8 mouse cellular contexts compared by ENCODE assay signal in genomic region chr19:45815170-45815569, GRCm38 (mm10). TPM values are rescaled to one million over a fixed set of nuclear protein-coding genes. Genes with fewer than 3 reads are reported as not detected.
A peak's percentile ranks its signal among the peaks of the same experiment; 100 is the strongest.
DNase-seq lines count a peak whose midpoint lies in the region; ATAC-seq and TF ChIP-seq lines count a peak whose summit lies in the region.

No protein-coding gene starts in this region.

- peaks cover 73% of the 10 kb centered on the region for H3K4me1 ChIP-seq in kidney, embryonic 15.5 days
- peaks cover 38% of the 10 kb centered on the region for H3K4me1 ChIP-seq in embryonic facial prominence, embryonic 12.5 days
- 0 out of 2 replicates have a peak, but pooled peaks cover 5% of the 10 kb centered on the region for H3K4me1 ChIP-seq in hindbrain, postnatal 0 days (ENCODE audit: insufficient read depth, low read length)
- H3K4me1 ChIP-seq in midbrain, postnatal 0 days (ENCODE audit: insufficient read depth, low read length) = peaks cover 6% of the 10 kb centered on the region; the same call in 1 of the 2 replicates

- no peaks in the 10 kb centered on the region for H3K9me3 ChIP-seq in kidney, embryonic 15.5 days (replicated peaks)
- H3K9me3 ChIP-seq in embryonic facial prominence, embryonic 12.5 days = no peaks in the 10 kb centered on the region
- H3K9me3 ChIP-seq in hindbrain, postnatal 0 days (ENCODE audit: low read length) = no peaks in the 10 kb centered on the region
- no peaks in the 10 kb centered on the region for H3K9me3 ChIP-seq in midbrain, postnatal 0 days (ENCODE audit: low read length)

- 40% methylated on average over 10 of the region's 10 CpGs for WGBS in kidney, embryonic 15.5 days
- 61% methylated on average over 10 of the region's 10 CpGs for WGBS in embryonic facial prominence, embryonic 12.5 days
- WGBS in hindbrain, postnatal 0 days = 53% methylated on average over 10 of the region's 10 CpGs
- 66% methylated on average over 10 of the region's 10 CpGs for WGBS in midbrain, postnatal 0 days

- ATAC-seq in kidney, embryonic 15.5 days (replicated peaks; ENCODE audit: low FRiP score) = no peak
- ATAC-seq in embryonic facial prominence, embryonic 12.5 days (ENCODE audit: insufficient number of reproducible peaks, insufficient read depth, low FRiP score, low TSS enrichment) = no peak
- peak; percentile 14 for ATAC-seq in hindbrain, postnatal 0 days
- ATAC-seq in midbrain, postnatal 0 days (ENCODE audit: low FRiP score) = 0 out of 2 replicates have a peak, but pooled peaks have one; percentile 2
- no peak for ATAC-seq in CD4-positive, CD25-positive, alpha-beta regulatory T cell, adult 4 months

- H3K27ac ChIP-seq in kidney, embryonic 15.5 days = no peak overlapping the region
- H3K27ac ChIP-seq in embryonic facial prominence, embryonic 12.5 days = no peak overlapping the region
- no peak overlapping the region for H3K27ac ChIP-seq in hindbrain, postnatal 0 days
- no peak overlapping the region for H3K27ac ChIP-seq in midbrain, postnatal 0 days (ENCODE audit: low read depth, low read length)

- no peaks in the 10 kb centered on the region for H3K36me3 ChIP-seq in kidney, embryonic 15.5 days
- peaks cover 4% of the 10 kb centered on the region for H3K36me3 ChIP-seq in embryonic facial prominence, embryonic 12.5 days
- H3K36me3 ChIP-seq in hindbrain, postnatal 0 days (ENCODE audit: insufficient read depth, low read length) = peaks cover 4% of the 10 kb centered on the region; the same call in 1 of the 2 replicates
- peaks cover 5% of the 10 kb centered on the region for H3K36me3 ChIP-seq in midbrain, postnatal 0 days (ENCODE audit: insufficient read depth, low read length)

- H3K4me2 ChIP-seq in kidney, embryonic 15.5 days = peak overlapping the region; percentile 89
- H3K4me2 ChIP-seq in embryonic facial prominence, embryonic 12.5 days (replicated peaks) = peak overlapping the region; percentile 88
- H3K4me2 ChIP-seq in hindbrain, postnatal 0 days (ENCODE audit: low read depth, low read length) = peak overlapping the region; percentile 89
- H3K4me2 ChIP-seq in midbrain, postnatal 0 days (ENCODE audit: low read depth, low read length, poor library complexity, severe bottlenecking) = peak overlapping the region; percentile 95

- H3K4me3 ChIP-seq in kidney, embryonic 15.5 days (replicated peaks) = peak overlapping the region; percentile 45
- peak overlapping the region; percentile 37 for H3K4me3 ChIP-seq in embryonic facial prominence, embryonic 12.5 days
- peak overlapping the region; percentile 44 for H3K4me3 ChIP-seq in hindbrain, postnatal 0 days (ENCODE audit: low read length)
- H3K4me3 ChIP-seq in midbrain, postnatal 0 days (ENCODE audit: low read depth, low read length) = peak overlapping the region; percentile 48

- peaks cover 8% of the 10 kb centered on the region; the same call in 1 of the 2 replicates for H3K27me3 ChIP-seq in kidney, embryonic 15.5 days
- H3K27me3 ChIP-seq in embryonic facial prominence, embryonic 12.5 days = peaks cover 42% of the 10 kb centered on the region
- H3K27me3 ChIP-seq in hindbrain, postnatal 0 days (ENCODE audit: insufficient read depth, low read length) = no peaks in the 10 kb centered on the region
- no peaks in the 10 kb centered on the region for H3K27me3 ChIP-seq in midbrain, postnatal 0 days (ENCODE audit: insufficient read depth, low read length)

- no peak for DNase-seq in kidney, postnatal 4 days
- DNase-seq in hindbrain, postnatal 0 days (ENCODE audit: low spot score) = no peak
- no peak for DNase-seq in midbrain, postnatal 0 days (ENCODE audit: low spot score)
- DNase-seq in urinary bladder, postnatal 25 days (ENCODE audit: low spot score) = no peak
- DNase-seq in thymus, postnatal 25 days = no peak

- peak overlapping the region; percentile 45 for H3K9ac ChIP-seq in kidney, embryonic 15.5 days
- H3K9ac ChIP-seq in embryonic facial prominence, embryonic 12.5 days = no peak overlapping the region
- peak overlapping the region; percentile 54; the same call in 1 of the 2 replicates for H3K9ac ChIP-seq in hindbrain, postnatal 0 days (replicated peaks; ENCODE audit: low read length)
- H3K9ac ChIP-seq in midbrain, postnatal 0 days (replicated peaks; ENCODE audit: low read length, poor library complexity, severe bottlenecking) = peak overlapping the region; percentile 57; the same call in 1 of the 2 replicates

- no peak for TF ChIP-seq CTCF in hindbrain, postnatal 0 days (IDR thresholded peaks at IDR 0.05; ENCODE audit: low read depth)
- no peak for TF ChIP-seq CTCF in midbrain, postnatal 0 days (IDR thresholded peaks at IDR 0.05)

RNA-seq across cellular contexts. Expression of gene Kcnip2, which starts 0.7 kb away (rescaled TPM):
- polyA plus RNA-seq in kidney, embryonic 15.5 days (2015; fragmentation: Nextera tagmentation; extraction: Ambion mirVana) = 2.2 and 2.3 TPM in 2 replicates
- polyA plus RNA-seq in embryonic facial prominence, embryonic 12.5 days (2016; fragmentation: Nextera tagmentation; extraction: Ambion mirVana) = 1.1 and 1.4 TPM in 2 replicates
- 17.8 and 30.3 TPM in 2 replicates for total RNA-seq in hindbrain, postnatal 0 days (2014; rRNA removed)
- 16.5 and 17.8 TPM in 2 replicates for polyA plus RNA-seq in hindbrain, postnatal 0 days (2015; fragmentation: Nextera tagmentation; extraction: Ambion mirVana)
- total RNA-seq in midbrain, postnatal 0 days (2014; rRNA removed) = 13.7 and 21.2 TPM in 2 replicates
- 12.0 and 14.2 TPM in 2 replicates for polyA plus RNA-seq in midbrain, postnatal 0 days (2015; fragmentation: Nextera tagmentation; extraction: Ambion mirVana)
- polyA plus RNA-seq in CD4-positive, CD25-positive, alpha-beta regulatory T cell, adult 4 months (2017; shearing (Covaris generic)) = 10 to 100 TPM; 17.3 to 17.4 TPM

RNA-seq across cellular contexts. Expression of gene Mgea5, which starts 31.5 kb away (rescaled TPM):
- polyA plus RNA-seq in kidney, embryonic 15.5 days (2015; fragmentation: Nextera tagmentation; extraction: Ambion mirVana) = 47.4 and 53.3 TPM in 2 replicates
- 85.8 and 91.9 TPM in 2 replicates for polyA plus RNA-seq in embryonic facial prominence, embryonic 12.5 days (2016; fragmentation: Nextera tagmentation; extraction: Ambion mirVana)
- 135 and 154 TPM in 2 replicates for total RNA-seq in hindbrain, postnatal 0 days (2014; rRNA removed)
- polyA plus RNA-seq in hindbrain, postnatal 0 days (2015; fragmentation: Nextera tagmentation; extraction: Ambion mirVana) = 74.2 and 78.0 TPM in 2 replicates
- total RNA-seq in midbrain, postnatal 0 days (2014; rRNA removed) = 145 and 210 TPM in 2 replicates
- 55.9 and 78.2 TPM in 2 replicates for polyA plus RNA-seq in midbrain, postnatal 0 days (2015; fragmentation: Nextera tagmentation; extraction: Ambion mirVana)
- 100 to 1,000 TPM; 191 to 247 TPM for polyA plus RNA-seq in CD4-positive, CD25-positive, alpha-beta regulatory T cell, adult 4 months (2017; shearing (Covaris generic))

Comparison
In these comparisons a context has a peak if more than half of its experiments do, and no peak if none do; other contexts are left out.
1. ATAC-seq: peak in hindbrain, postnatal 0 days (single experiment) and midbrain, postnatal 0 days (single experiment); none in kidney, embryonic 15.5 days (single experiment), embryonic facial prominence, embryonic 12.5 days (single experiment) and CD4-positive, CD25-positive, alpha-beta regulatory T cell, adult 4 months (single experiment).
2. Peak in every context shown above with its lines, with median percentiles within 50 percentile points of each other: H3K4me2 ChIP-seq and H3K4me3 ChIP-seq.